Mouse (Mus musculus): Measurements from ENCODE around the gene Noc2l.

DNA sequence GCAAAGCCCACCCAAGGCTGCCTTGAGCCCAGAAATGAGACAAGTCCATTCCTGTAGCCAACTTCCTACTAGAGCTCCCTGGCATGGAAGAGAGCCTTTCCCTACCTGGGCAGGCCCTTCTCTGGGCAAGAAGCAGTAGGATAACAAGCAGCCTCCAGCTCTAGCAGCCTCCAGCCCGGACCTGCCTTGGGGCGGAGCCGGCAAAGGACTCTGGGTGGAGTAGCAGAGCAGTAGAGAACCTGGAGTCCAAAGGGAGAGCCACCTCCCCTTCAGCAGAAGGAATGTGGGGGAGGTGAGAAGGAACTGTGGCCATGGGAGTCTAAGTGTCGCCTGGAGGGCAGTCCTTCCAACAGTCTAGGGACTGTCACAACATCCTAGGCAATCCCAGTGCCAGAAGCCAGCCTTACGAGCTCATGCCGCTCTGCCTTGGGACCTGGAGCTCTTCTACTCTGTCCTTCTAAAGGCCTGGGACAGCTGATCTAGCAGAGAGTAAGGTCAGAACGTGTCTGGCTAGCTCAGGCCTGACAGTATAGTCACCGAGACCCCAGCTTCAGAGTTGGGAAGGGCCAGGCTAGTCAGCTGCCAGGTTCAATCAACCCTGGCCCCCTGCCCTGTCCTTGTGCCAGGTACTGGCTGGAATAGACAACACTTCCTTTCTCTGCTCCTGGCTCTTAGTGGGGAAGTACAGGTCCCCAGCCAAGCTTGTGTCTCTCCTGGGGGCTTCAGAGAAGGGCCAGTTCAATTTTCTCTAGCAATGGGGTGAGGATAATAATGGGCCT, 43.2 kb upstream of the Noc2l start:
- TF ChIP-seq EP300 (IDR thresholded peaks at IDR 0.05; ENCODE audit: low read length) (no peak), POLR2A (IDR thresholded peaks at IDR 0.05; ENCODE audit: low read depth, low read length) (no peak), CTCF (conservative IDR thresholded peaks at IDR 0.05 in 1 of 2, IDR thresholded peaks at IDR 0.05 in 1 of 2; ENCODE audit: low read depth in 2 of 2, low read length in 2 of 2) (no peak), ZMIZ1 (IDR thresholded peaks at IDR 0.05; ENCODE audit: low read depth, low read length) (no peak), USF2 (conservative IDR thresholded peaks at IDR 0.05; ENCODE audit: low read depth, low read length) (no peak), CHD2 (IDR thresholded peaks at IDR 0.05; ENCODE audit: low read length) (no peak), MAFK (IDR thresholded peaks at IDR 0.05; ENCODE audit: insufficient replicate concordance, low read length) (no peak), ZKSCAN1 (IDR thresholded peaks at IDR 0.05; ENCODE audit: borderline replicate concordance, low read depth, low read length) (no peak), TCF12 (IDR thresholded peaks at IDR 0.05; ENCODE audit: low read depth, low read length) (no peak), HCFC1 (IDR thresholded peaks at IDR 0.05; ENCODE audit: low read depth, low read length) (no peak), GABPA (IDR thresholded peaks at IDR 0.05; ENCODE audit: insufficient replicate concordance, low read depth, low read length) (no peak)

Data from CH12.LX (cell line).